Mouse (Mus musculus): Measurements from ENCODE around the gene Psma7. TPM values are rescaled to one million over a fixed set of nuclear protein-coding genes. Genes with fewer than 3 reads are reported as not detected.

Psma7 gene
- total RNA-seq, 1 experiment from 2014 or later = 356 TPM

DNA sequence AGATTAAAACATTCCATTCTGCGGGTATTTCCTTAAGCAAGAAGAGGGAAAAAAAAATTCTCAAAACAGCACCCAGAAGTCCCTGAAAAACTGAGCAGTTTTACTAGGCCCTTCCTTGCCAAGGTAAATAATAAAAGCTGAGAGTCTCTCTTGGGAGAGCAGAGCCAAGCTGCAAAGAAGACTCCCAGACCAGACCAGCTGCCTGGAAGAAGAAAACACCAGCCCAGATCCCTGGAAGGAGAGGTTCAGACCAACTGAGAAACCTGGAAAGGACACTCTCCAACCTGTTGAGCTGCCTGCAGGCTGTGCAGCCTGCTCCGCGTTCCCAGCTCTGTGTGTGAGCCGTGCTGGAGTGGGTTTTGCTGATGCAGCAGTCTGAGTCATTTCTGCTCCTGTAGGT is 24.6 kb downstream of the Psma7 start:
- no peak for ATAC-seq (replicated peaks; ENCODE audit: insufficient number of reproducible peaks, low FRiP score, low TSS enrichment, poor library complexity, severe bottlenecking)

DNA sequence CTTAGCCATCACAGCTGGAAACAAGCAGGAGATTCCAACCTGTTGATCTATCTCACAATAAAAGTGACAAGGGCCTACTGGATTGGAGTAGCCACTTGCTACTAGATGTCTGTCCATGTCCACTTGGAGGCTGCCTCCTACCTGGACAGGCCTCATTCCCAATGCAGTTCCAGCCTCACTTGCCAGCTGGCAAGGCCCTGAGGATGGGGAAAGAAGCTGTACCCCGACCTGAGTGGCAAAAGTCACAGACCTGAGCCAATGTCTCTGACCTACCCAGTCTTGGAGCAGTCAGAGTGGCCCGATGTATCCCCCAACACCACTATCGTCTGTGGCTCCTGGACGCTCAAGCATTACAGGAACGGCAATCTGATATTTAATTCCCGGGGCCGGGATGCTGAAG is 28.5 kb downstream of the Psma7 start:
- ATAC-seq (replicated peaks; ENCODE audit: insufficient number of reproducible peaks, low FRiP score, low TSS enrichment, poor library complexity, severe bottlenecking) = no peak

DNA sequence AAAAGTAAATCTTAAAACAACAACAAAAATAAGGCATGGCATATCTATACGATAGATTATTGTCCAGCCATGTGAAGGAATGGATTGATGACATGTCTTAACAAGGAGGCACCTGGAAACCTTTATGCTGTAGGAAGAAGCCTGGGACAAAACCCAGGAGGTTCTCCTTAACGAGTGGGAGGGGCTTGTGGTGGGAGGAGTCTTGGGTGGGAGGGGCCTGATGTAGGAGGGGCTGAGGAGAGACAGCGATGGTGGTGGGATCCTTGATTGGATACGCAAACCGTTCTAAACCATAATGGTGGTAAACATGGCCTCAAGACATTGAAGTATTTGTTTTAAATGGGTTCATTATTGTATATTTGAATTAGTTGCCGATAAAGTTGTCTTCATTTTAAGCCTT is 30.9 kb downstream of the Psma7 start:
- no peak for ATAC-seq (replicated peaks; ENCODE audit: insufficient number of reproducible peaks, low FRiP score, low TSS enrichment, poor library complexity, severe bottlenecking)

DNA sequence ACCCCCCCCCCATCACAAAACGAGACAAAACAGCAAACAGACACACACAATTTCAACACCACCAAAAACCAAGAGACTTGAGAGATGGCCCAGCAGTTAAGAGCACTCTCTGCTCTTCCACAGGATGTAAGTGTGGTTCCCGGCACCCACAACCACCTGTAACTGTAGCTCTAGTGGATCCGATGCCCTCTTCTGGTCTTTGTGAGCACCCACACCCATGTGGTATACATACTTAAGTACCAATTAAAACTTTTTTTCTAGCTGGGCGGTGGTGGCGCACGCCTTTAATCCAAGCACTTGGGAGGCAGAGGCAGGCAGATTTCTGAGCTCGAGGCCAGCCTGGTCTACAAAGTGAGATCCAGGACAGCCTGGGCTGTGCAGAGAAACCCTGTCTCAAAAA is 31.5 kb downstream of the Psma7 start:
- ATAC-seq (replicated peaks; ENCODE audit: insufficient number of reproducible peaks, low FRiP score, low TSS enrichment, poor library complexity, severe bottlenecking) = no peak

DNA sequence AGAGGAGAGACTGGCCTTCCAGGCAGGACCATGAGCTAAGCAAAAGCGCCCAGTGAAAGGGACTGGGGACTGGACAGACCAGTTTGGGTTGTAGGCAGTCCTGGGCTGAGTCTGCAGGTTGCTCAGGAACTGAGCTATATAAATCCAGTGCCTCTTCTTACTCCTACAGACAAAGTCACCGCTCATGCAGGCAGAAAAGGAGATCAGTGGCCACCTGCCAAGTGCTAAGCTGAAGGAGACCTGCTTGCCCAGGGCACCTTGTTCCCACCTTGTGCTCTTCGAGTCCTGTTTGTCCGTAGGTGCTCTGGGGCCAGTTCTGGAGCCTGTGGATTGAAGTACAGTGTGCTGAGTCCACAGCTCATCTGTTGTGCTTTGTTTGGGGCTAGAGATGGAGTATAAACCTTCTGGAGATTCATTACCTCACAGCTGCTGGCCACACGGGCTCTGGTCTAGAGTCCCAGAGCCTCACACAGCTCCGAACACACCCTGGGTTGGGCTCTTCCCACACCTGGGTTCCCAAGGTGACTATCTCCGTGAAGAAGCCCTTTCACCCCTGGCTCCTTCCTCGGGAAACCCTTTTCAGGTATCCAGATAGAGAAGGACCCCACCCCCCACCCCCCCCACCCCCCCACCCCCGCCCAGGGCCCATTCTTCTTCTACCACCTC is 35.7 kb downstream of the Psma7 start:
- ATAC-seq (replicated peaks; ENCODE audit: insufficient number of reproducible peaks, low FRiP score, low TSS enrichment, poor library complexity, severe bottlenecking) = no peak

DNA sequence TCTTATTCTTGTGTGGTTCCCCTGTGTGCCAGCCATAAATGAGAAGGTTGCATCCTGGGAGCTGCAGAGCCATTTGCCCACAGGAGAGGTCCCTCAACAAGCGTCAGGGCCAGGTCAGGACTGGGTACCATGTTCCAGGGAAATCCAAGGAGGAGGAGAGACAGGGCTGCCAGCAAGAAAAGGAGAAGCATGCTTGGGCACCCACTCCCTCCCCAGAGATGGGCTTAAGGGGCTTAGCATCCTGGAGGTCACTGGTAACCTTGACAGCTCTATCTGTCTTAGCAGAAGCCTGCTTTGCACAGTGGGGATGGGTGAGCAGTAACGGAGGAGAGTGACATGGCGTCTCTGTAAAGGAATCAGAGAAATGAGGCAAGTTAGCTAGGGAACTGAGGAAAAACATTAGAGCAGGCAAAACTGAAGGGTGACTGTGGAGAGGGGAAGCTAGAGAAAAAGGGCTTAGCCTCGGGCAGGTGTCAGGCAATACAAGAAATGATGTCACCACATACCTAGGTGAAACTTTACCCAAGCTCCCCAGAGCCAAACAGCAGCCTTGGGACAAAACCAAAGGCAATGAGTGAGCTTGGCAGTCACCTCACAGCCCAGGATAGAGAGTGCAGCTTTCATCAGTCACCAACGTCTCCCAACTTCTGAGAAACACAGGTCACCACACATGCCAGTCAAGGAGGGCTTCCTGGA is 36.4 kb downstream of the Psma7 start:
- ATAC-seq (replicated peaks; ENCODE audit: insufficient number of reproducible peaks, low FRiP score, low TSS enrichment, poor library complexity, severe bottlenecking) = no peak

DNA sequence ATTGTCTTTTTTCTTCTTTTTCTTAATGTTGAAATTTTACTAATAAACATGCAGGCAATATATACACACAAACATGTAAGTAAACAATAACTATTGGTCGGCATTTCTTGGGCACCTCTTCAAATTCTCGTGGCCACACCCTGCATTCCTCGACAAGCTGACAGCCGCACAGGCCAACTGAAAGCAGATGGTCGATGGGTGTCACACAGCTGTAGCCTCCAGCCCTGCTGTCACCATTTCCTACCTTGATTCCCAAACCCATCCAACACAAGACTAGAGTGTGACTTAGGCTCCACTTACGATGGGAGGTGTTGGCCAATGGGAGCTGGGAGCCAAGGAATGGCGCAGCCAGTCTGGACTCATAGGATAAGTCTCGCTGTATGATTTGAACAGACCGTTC is 40.6 kb downstream of the Psma7 start:
- no peak for ATAC-seq (replicated peaks; ENCODE audit: insufficient number of reproducible peaks, low FRiP score, low TSS enrichment, poor library complexity, severe bottlenecking)

DNA sequence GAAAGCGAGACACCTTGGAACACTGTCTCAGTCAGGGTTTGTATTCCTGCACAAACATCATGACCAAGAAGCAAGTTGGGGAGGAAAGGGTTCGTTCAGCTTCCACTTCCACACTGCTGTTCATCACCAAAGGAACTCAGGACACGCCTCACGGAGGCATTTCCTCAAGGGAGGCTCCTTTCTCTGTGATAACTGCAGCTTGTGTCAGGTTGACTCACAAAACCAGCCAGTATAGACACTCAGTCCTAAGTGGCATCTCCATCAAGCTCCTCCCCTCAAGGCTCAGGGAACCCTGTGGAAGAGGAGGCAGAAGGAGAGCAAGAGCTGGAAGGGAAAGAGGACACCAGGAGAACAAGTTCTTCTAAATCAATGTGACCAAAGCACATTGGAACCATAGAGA is 43.8 kb downstream of the Psma7 start:
- no peak for ATAC-seq (replicated peaks; ENCODE audit: insufficient number of reproducible peaks, low FRiP score, low TSS enrichment, poor library complexity, severe bottlenecking)

DNA sequence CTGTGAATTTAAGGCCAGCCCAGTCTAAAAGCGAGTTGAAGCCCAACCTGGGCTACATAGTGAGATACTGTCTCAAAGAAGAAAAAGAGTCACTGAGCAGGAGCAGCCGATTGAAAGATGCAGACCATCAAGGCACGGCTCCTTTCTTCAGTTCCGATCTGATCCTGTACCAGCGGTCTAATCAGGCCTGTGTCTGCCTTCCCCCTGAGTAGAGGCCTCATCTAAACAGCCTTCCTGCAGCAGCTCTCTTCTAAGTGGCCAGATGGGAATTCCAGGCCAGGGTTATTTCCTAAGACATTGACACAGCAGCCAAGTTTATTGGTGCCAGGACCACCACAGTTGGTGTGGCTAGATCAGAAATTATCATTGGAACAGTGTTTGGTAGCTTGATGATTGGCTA is 49.2 kb downstream of the Psma7 start:
- no peak for ATAC-seq (replicated peaks; ENCODE audit: insufficient number of reproducible peaks, low FRiP score, low TSS enrichment, poor library complexity, severe bottlenecking)

DNA sequence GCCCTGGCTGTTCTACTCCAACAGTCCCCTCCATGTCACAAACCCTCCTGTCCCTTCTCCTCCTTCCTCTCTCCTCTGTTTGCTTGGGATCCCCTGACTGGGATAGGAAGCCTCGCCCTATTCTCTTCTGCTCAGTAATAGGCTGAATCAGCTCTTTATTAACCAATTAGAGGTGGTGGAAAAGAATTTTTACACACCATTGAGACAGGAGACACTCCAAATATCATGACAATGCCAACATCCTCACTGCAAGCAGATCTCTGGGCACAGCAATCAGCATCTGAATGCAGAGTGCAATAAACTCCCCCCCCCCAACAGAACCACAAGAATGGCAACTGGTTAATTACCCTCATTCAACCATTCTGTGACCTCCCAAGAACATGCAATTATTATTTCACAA is 53.1 kb downstream of the Psma7 start:
- ATAC-seq (replicated peaks; ENCODE audit: insufficient number of reproducible peaks, low FRiP score, low TSS enrichment, poor library complexity, severe bottlenecking) = no peak

DNA sequence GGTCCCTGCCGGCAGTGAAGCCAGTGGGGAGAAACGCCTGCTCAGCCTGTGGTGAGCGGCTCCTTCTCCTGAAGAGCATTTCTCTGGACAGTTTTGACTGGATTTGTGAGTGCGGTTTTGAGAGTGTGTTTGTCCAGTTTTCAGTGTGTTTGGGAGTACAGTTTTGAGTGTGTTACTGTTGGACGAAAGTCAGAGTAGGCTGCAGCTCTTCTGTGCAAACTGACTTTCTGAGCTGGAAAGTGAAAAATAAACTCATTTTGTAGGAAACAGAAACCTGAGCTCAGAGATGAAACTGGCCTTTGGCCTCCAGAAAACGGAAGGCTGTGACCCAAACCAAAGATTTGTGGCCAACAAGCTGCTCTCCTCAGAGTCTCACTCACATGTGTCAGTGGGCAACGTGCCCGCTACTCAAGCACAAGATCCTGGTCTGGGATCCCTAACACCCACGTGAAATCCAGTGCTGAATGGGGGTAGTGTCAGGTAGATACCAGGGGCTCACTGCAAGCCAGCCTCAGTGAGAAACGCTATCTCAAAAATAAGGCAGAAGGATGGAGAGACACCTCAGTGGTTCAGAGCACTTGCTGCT is 55.7 kb downstream of the Psma7 start:
- no peak for ATAC-seq (replicated peaks; ENCODE audit: insufficient number of reproducible peaks, low FRiP score, low TSS enrichment, poor library complexity, severe bottlenecking)

Other genes starting within 250 kb of the Psma7 start
- 27.7 to 65.7 TPM (median 39.4 TPM) in 3 replicates for gene Taf4, start 65.8 kb downstream of the Psma7 start, total RNA-seq (2017)
- 38.6 to 53.9 TPM (median 53.4 TPM) in 3 replicates for gene Lsm14b, start 17.4 kb downstream of the Psma7 start, total RNA-seq (2017)
- 3.4 to 5.8 TPM (median 5.0 TPM) in 3 replicates for gene Ss18l1, start 76 bp upstream of the Psma7 start, total RNA-seq (2017)
- gene Mtg2, start 28.2 kb upstream of the Psma7 start, total RNA-seq (2017) = 13.7 to 21.6 TPM (median 15.9 TPM) in 3 replicates
- not detected in 3 replicates for gene Hrh3, start 62.1 kb upstream of the Psma7 start, total RNA-seq (2017)
- 53.1 to 58.2 TPM (median 54.9 TPM) in 3 replicates for gene Osbpl2, start 76.9 kb upstream of the Psma7 start, total RNA-seq (2017)
- 50.1 to 102 TPM (median 65.6 TPM) in 3 replicates for gene Adrm1, start 129.1 kb upstream of the Psma7 start, total RNA-seq (2017)
- 0.29 to 7.1 TPM (median 0.29 TPM) in 3 replicates for gene Lama5, start 183.4 kb upstream of the Psma7 start, total RNA-seq (2017)
- 1,771 to 2,174 TPM (median 1,777 TPM) in 3 replicates for gene Rps21, start 214.9 kb upstream of the Psma7 start, total RNA-seq (2017)
- gene Cables2, start 231.1 kb upstream of the Psma7 start, total RNA-seq (2017) = 16.9 to 23.7 TPM (median 20.6 TPM) in 3 replicates
- not detected in 3 replicates for gene Rbbp8nl, start 247.4 kb upstream of the Psma7 start, total RNA-seq (2017)